Mouse (Mus musculus) 416B (cell line): ENCODE data around the gene Fus.
A peak's percentile ranks its signal among the peaks of the same experiment; 100 is the strongest.

Experiments used
- DNase-seq: peaks from one replicate; pipeline ENCODE4 v3.0.0; 2011; ENCODE audit warnings: low read depth

The Fus gene

DNA sequence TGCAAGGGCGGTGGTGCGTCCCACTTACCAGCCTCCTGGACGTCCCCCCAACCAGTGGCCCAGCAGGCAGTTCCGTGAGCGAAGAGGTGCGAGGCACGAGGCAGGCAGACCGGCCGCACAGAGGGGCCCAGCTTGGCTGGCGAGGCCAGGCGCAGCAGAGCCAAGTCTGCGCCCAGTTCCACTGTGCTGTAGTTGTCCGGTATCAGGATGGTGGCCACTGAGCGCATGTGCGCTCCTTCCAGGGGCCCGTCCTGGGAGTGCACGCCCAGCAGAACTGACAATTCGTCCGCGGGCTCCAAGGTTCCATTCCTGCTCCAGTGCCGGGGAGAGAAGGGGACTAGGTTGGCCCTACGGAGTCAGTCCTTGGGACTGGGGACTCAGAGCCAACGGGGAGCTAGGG lies 22.6 kb upstream of the Fus start:
- no peak for DNase-seq

DNA sequence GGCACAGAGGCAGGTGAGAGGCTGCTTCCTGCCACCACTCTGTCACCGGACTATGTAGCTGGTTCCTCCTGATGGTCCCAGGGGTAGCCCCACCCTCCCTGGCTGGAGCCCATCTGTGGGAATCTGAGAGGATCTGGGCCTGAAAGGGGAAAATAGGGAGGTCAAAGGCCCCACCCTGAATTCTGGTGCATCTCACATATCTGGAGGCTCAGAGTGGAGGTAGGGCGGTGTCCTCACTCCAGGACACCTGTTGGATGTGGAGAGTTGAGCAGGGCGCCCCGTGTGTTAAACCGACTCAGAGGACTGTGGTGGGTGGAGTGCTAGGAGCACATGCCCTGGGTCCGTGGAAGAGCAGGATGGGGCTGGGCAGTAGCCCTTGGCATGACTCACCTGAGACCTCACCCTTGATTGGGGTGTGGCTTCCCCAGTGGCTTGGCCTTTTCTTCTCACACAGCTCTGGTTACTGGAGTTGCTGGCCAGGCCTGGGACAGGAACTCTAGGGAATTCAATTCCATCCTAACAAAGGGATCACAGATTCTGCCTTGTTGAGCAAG lies 20.7 kb upstream of the Fus start, which contains the start of gene Prss36:
TSS of gene Prss36 (minus strand) at position 256 of the 554 bp plus-strand sequence.
- no peak for DNase-seq

DNA sequence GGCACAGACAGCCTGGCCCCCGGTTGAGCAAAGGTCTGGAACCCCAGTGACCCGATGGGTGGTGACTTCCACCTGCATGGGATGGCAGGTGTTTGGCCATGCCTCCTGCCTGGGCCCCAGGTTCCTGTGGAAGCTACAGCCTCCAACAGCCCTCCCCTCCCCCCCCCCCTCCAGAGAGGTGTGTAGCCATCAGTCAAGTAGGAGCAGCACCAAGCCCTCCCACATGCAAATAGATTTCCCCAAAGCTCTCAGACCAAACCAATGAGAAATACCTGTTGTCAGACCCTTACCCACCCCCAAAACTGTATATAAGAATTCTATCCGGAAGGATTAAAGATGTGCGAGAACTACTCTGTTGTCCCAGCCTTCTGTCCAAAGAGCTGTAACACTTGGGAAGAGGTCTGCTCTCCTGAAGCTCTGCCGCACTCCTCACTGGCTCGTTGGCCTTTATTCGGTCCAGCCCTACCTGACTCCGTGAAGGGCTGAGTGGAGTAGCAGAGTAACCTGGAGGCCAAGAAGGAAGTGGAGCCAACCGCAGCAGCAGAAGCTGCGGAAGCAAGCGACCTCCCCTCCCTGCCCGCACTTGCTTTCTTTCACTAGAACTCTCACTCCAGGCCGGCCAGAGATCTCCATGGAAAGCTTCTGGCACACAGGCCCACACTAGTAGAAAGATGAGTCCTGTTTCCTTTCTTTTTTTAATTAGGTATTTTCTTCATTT lies 14.2 kb upstream of the Fus start:
- no peak for DNase-seq

DNA sequence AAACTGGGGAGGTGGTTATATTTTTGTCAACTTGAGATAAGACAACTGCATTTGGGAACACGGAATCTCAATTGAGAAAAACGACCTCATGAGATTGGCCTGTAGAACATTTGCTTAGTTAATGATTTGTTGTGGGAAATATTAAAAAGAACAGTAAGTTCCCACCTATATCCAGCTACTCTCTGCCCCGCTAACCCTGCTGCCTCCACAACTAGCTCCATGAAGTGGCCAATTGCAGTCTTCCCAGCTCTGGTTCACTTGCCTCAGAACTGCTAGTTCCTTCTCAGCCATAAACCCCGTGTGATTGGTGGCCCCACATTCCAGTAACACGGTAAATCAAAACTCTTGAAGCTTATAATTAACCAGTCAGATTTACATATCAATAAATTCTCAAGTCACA lies 7.9 kb upstream of the Fus start:
- no peak for DNase-seq

DNA sequence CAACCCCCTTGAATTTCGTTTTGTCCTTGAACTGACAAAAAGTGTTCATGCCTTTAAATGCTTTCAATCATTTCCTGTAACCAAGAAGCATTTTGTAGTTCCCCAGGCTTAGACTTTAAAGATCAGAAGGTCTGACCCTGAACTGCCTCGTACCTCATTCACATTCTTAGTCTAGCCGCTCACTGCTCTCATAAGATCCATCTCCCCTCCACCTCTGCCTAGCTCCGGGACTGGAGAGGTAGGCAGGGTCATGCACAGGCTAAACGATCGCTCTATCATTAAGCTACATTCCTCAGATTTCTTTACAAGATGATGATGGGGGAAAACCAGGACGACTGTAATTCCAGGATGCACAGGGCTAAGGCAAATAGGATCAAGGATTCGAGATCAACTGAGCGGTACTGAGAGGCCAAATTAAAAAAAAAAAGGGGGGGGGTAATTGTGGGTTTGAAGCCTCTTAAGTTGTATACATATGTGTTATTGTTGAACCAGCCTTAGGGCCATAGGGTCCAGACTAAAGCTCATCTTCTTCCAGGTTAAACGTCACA lies 812 bp upstream of the Fus start:
- no peak for DNase-seq

DNA sequence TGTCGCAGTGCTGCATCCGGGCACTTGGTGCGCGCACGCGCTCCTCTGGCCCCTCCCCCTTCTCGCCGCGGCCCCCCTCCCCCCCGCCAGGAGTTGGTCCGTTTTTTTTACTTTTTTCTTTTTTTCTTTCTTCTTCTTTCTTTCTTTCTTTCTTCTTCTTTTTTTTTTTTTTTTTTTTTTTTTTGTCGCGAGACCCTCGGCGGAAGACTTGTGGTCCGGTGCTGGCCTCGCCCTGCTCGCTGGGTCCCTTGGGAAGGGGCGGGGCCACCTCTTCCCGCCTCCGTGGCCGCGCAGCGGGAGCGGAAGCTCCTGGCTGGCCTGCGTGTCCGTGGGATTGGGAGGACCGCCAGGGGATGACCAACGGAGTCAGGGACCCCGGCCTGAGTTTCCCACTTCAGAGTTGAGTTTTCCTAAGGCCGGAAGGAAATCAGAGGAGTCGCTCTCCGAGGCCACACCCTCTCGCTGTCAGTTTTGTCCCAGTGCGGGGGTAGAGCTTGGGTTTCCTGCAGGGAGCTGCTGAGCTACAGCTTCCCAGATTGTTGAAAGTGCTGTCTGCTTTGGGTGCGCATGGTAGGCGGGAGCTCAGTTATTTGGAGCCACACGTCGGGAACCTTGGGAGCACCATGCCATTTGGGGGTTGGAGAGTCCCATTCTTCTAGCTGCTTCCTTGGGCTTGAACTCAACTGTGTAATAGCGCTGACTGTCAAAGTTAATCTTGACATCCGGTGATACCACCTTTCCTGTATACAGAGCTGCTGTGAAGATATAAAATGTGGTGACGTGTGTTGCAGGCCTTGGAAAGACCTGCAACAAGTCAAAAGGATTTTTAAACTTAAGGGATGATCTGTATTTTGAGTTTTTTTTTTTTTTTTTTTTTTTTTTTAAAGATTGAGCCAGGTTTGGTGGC lies 918 bp downstream of the Fus start:
- DNase-seq, result peak; percentile 81

DNA sequence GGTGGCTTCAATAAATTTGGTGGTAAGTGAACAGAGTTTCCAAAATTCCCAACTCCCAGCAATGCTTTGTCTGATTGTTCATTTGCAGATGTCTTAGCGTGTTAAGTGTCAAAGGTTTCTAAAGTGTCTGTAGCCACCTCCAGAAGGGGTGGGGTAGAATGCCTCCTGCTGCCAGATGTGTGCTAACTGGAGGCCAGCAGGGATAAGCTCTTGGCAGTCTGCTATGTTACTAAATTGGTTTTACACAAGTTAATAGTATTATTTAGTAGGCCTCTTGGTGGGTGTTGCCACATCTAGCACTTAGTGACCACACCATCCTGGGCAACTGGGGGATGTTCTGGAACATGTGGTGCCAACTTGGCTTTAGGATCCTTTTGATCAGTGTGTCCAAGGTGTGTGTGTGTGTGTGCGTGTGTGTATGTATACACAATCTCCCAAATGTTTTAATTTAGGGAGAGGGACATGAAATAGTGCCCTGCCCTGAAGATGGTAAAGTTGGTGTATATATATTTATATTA lies 7.2 kb downstream of the Fus start:
- DNase-seq, result no peak

DNA sequence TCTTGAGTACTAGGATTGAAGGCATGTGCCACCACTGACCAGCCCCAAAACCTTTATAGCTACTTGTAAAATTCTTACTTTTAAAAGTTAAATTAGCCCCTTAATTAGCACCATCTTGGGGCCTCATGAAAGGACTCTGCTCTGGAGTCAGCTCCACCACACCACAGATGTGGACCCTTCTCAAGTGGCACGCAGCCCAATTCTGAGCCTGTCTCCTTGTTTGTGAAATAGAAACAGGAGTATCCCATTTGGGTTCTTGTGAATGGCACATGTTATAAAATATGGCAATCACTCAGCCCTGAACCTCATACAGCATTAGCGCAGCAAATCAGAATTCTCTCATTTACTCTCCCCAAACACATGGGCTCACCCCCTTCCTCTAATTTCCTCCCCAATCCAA lies 11.6 kb downstream of the Fus start:
- DNase-seq, result no peak

DNA sequence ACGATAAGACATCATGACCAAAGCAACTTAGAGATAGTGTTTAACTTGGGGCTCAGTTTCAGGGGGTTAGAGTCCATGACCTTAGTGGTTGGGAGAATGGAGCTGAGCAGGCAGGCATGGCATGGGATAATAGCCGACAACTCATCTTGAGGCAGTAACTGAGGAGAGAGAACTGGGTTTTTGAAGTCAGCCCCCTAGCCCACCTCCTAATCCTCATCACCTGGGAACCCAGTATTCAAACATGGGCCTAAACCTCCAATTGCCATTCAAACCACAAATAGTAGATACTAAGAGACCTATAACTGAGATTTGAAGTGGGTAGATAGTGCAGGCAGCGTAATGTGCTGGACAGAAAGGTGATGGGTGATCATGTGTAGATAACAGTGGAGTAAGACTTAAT lies 13.3 kb downstream of the Fus start:
- DNase-seq, result no peak

DNA sequence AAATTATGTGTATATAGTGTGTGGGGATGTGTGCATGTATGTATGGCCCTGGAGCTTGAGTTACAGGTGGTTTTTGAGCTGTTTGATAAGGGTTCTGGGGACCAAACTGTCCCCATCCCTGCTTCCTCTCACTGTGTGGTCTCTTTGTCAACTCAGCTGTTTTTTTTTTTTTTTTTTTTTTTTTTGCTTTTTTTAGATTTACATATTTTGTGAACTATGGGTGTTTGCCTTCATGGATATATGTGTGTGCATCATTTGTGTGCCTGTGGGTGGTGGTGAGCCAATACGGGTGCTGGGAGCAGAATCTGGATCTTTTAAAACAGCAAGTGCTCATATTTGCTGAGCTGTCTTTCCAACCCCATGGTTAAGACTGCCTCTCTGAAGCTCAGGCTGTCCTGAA lies 21.6 kb downstream of the Fus start:
- no peak for DNase-seq

DNA sequence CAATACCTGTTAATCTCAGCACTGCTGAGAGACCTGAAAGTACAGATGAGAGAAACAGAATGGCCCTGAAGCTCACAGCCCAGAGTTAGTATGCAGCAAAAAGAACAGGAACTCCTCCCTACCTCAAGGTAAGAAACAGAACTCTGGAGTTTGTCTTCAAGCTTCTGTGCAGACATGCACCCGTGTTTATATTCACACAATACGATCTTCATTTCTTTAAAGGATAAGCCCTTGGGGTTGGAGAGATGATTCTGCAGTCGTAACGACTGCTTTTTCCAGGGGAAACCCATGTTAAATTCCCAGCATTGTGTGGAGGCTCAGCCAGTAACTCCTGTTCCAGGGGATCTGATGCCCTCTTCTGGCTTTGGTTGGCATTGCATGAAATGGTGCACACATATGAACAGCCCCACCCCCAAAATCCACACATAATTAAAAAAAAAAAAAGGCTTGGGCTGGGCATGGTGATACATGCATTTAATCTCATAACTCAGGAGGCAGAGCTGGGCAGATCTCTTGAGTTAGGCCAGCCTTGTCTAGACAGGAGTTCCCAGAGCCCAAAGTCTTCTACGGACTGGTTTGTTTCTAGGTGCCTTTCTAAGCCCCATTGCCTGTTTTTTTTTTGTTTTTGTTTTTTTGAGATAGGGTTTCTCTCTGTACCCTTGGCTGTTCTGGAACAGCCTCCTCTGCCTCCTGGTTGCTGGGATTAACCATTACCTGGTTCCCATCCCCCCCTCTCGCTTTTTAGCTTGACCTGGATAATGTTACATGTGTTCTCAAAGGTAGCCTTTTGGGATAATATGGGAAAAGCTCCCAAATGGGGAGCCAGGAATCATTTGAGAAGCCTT lies 24.6 kb downstream of the Fus start:
- DNase-seq, result peak; percentile 82

DNA sequence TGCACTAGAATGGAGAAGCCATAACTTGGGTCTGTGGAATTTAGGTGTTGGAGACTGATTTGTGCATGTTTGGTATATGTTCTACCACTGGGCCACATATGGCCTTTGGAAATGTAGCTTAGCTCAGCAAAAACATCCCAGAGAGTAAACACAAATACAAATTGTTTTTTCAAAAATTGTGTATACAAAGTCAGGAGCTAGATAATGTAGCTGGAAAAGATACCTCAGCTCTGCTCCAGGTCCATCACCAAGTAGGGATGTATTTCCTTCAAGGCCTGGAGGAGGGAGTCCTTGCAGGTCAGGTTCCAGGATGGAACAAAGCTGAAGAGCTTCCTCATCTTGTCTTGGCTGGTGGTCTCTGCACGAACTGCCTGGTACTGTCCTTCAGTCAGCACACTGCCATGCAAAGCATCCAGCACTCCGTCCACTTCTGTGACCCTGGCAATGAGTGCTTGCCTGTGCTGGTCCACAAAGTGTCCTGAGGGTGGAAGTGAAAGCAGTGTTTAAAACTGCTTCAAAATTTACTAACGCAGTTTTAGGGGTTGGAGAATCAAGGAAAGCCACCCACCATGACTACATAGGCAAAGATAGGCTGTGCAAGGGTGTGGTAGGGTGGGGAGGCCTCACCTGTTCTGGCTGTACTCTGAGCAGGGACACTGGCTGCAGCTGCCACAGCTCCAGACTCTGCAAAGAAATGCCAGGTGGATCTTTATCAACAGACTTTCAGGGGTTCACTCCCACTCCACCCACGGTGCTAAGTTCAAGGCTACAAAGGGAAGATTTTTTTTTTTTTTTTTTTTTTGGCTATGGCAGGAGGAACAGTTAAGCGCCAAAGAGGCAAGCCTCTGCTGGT lies 25.5 kb downstream of the Fus start:
- DNase-seq, result no peak

DNA sequence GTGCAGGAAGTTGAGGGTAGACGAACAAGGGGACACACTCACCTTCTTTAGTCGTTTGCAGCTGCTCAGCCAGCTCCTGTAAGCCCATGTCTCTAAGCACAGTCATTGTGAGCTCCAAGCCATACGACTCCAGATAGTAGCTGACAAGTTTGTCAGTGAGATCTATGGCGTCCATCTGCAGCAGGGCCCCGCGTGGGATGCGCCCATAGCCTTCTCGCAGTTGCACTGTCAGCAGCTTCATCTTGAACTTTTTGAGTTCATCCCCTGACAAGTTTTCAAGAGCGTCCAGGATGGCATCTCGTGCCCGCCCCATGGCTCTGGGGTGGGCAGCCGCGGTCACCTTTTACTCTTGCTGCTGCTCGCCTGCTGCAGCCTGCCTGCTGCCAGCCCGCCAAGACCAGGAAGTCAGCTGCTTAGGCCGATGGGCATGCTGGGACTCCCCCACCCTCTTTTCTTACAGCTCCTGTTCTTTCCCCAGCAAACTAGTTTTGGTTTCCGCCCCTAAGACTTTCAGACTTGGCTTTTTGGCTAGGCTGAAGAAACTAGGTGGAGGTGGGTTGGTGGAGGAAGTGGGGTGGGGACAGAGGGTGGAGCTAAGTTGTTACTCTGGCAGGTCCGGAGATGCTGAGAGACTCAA lies 26.2 kb downstream of the Fus start, which contains the start of gene Pycard:
TSS of gene Pycard (minus strand) at position 527 of the 637 bp plus-strand sequence.
- DNase-seq, result peak; percentile 88

DNA sequence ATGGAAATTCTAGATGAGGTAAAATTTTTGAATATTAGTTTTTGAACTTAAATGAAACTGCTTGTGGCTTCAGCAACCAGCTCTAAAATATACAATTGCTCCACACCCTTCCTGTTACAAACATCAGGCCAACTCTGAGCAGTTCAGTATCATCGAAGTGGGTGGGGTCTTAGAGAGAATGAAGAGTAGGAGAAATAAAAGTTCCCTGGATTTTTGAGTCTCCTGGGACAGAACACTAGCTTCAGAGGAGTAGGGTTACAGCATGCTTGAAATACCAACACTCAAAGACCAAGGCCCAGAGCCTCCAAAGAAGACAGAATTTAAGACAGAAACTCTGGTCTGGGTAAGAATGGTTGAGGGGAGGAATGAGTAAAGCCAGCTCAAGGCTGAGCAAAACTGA lies 32.2 kb downstream of the Fus start:
- DNase-seq, result no peak

DNA sequence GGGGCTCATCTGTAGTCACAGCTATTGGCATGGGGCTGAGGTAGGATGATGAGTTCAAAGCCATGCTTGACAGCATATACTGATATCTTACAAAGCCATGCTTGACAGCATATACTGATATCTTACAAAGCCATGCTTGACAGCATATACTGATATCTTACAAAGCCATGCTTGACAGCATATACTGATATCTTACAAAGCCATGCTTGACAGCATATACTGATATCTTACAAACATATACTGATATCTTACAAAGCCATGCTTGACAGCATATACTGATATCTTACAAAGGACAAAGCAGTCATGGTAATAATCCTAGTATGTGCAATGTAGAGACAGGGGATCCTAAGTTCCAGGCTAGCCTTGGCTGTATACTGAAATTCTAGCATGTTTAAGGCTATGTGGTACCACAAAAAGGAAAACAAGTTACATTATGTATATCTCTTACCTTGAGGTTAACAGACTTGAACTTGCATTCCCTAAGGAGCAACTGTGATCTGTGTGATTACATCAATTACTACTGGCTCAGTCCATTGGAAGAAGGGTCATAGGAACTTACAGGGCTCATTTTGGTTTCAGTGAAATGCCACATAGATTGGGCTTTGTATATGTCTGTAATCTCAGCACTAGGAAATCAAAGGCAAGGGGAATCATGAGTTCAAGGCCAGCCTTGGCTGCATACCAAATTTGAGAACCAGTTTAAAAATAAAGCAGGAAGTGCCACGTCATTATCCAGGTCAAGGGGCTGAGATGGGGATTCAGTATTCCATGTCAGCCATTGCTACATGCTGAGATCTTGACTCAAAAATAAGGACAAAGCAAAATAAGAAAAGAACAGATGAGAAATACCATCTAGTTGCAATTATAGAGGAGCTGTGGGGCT lies 33.1 kb downstream of the Fus start:
- DNase-seq, result no peak

DNA sequence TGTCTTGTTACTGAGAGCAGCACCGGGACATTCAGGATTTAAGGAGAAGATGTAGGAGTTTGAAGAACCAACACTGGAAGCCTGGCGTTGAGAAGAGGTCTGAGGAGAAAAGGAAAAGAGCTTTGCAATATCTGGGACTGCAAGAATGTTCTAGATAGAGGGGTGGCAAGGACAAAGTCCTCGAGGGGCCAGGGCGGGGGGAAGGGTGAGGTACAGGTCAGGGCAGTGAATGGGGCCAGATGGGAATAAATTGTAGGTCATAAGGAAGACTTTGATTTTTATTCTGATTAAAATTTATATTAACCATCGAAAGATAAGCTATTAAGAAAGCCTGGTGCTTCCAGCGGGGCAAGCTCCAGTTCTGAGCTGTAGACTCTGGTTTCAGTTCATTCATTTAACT lies 35.8 kb downstream of the Fus start:
- DNase-seq, result no peak

DNA sequence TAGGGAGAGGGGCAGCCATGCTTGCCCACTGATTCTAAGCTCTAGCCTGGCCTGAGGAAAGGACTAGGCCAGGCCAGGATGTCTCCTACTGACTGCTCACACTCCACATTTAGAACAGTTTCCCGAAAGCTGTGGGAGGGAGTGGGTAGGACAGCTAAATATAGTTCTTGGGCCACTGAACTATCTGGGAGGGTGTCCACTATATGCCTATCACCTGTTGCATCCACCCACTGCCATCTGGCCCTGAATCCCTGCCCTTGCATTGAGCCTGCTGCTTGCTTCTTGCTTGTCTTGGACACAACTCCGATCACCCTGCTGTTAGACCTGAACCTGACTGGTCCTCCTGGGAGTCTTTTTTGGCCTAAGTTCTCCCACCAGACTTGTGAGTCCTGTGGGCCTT lies 36.4 kb downstream of the Fus start, which contains the start of gene Trim72:
TSS of gene Trim72 (plus strand) at position 262 of the 400 bp plus-strand sequence.
- no peak for DNase-seq

DNA sequence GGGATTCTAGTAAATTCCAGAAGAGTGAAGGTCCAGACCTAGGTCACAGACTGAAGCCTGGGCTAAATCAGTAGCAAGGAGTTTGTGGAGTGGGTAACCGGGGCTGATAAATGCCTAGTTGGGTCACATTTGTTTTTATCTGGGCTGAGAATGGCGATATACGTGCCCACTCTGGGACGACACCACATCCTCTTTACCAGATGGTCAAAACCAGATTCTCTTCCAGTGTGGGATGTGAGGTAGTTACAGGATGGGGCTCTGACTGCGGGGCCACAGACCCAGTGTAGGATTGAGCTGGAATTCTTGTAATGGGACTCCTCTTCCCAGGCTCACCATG lies 36.9 kb downstream of the Fus start:
- no peak for DNase-seq
